Mouse (Mus musculus): ENCODE measurements around the gene Olfr346. TPM values are rescaled to one million over a fixed set of nuclear protein-coding genes. Genes with fewer than 3 reads are reported as not detected.

Olfr346 gene
- not detected in 2 replicates for polyA plus RNA-seq (2012)

DNA sequence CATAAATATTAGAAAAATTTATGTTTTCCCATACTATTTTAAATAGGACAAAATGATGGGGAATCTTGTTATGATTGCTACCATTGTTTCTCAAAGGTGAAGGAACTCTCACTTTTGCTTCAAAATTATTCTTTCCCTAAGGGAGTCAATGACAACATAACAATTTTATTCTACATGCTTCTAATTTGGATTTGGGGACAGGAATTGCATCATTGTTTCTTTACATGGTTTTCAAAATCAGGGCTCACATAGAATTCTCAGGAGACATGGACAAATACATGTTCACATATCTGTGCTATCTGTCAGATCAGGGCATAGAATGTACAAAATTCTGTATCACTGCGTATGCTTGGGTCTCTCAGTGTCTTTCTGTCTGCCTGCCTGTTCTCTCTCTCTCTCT is at the start of gene Olfr346:
Olfr346 (plus strand) TSS at position 301 of the 400 bp plus-strand sequence.
- no peak for TF ChIP-seq GATA1 (IDR thresholded peaks at IDR 0.05; ENCODE audit: low read length)

DNA sequence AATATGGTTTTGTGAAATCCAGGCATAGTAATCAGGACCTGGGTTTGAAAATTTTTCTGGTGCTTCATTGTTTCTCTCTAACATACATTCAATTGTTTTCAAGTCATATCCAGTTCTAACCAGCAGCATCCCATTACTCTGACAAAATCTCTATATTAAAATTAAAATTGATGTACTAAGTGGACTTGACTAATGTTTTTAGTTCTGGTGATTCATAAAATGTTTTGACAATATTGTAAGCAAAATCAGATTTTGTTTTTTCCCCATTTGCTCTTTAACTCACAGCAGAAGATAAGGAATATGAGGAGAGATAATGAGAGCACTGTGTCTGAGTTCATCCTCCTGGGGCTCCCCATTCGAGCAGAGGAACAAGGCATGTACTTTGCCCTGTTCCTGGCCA is 45.8 kb upstream of the Olfr346 start, which contains the start of gene Olfr345:
Olfr345 (plus strand) TSS at position 301 of the 400 bp plus-strand sequence.
- TF ChIP-seq GATA1 (IDR thresholded peaks at IDR 0.05; ENCODE audit: low read length) = no peak

DNA sequence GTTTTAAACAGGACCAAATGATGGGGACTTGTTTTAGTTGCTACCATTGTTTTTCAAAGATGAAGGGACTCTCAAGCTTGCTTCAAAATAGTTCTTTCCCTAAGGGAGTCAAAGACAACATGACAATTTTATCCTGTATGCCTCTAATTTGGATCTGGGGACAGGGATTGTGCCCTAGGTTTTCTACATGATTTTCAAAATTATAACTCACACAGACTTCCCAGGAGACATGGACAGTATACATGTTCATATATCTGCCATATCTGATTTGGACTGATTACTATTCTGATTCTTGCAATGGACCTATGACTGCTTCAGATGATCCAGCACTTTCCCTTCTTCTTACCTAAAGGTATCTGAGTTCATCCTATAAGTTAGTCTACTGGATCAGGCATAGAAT is 46.0 kb downstream of the Olfr346 start, which contains the start of gene Olfr347:
Olfr347 (plus strand) TSS at position 301 of the 400 bp plus-strand sequence.
- TF ChIP-seq GATA1 (IDR thresholded peaks at IDR 0.05; ENCODE audit: low read length) = no peak

DNA sequence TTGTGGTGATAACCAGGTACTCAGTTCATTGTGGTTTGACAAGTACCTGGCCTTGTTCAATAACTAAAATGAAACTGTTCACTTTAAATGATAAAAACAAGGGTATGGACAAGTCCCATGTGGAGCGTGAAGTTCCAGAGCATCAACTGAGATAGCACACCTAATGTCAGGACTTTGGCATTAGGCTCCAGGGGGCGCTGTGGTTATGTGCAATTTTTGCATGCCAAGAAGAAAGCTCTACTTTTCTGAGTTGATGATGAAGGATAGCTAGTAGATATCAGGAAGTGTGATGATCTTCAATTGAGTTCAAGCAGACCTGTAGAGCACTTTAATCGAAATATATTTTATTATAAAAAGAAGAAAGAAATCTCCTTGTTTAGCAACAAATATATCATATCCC is 50.6 kb downstream of the Olfr346 start:
- no peak for TF ChIP-seq GATA1 (IDR thresholded peaks at IDR 0.05; ENCODE audit: low read length)

Other genes with a start within 250 kb of the Olfr346 start
- not detected in 2 replicates for gene Olfr340, start 233.2 kb upstream of the Olfr346 start, polyA plus RNA-seq (2012)
- gene Olfr341, start 203.3 kb upstream of the Olfr346 start, polyA plus RNA-seq (2012) = not detected in 2 replicates
- gene Olfr342, start 160.8 kb upstream of the Olfr346 start, polyA plus RNA-seq (2012) = not detected in 2 replicates
- not detected in 2 replicates for gene Olfr344, start 119.1 kb upstream of the Olfr346 start, polyA plus RNA-seq (2012)
- not detected in 2 replicates for gene Olfr345, start 45.7 kb upstream of the Olfr346 start, polyA plus RNA-seq (2012)
- not detected in 2 replicates for gene Olfr347, start 46.1 kb downstream of the Olfr346 start, polyA plus RNA-seq (2012)
- gene Olfr348, start 98.5 kb downstream of the Olfr346 start, polyA plus RNA-seq (2012) = not detected in 2 replicates
- gene Olfr50, start 104.8 kb downstream of the Olfr346 start, polyA plus RNA-seq (2012) = not detected in 2 replicates
- gene Olfr3, start 131.2 kb downstream of the Olfr346 start, polyA plus RNA-seq (2012) = not detected in 2 replicates
- gene Olfr350, start 160.5 kb downstream of the Olfr346 start, polyA plus RNA-seq (2012) = not detected in 2 replicates
- not detected in 2 replicates for gene Olfr351, start 176.9 kb downstream of the Olfr346 start, polyA plus RNA-seq (2012)
- not detected in 2 replicates for gene Olfr352, start 182.7 kb downstream of the Olfr346 start, polyA plus RNA-seq (2012)
- gene Olfr353, start 207.1 kb downstream of the Olfr346 start, polyA plus RNA-seq (2012) = not detected in 2 replicates
- not detected in 2 replicates for gene Olfr354, start 219.9 kb downstream of the Olfr346 start, polyA plus RNA-seq (2012)
- gene Olfr355, start 243.1 kb downstream of the Olfr346 start, polyA plus RNA-seq (2012) = not detected in 2 replicates

Measured in G1E-ER4 (cell line).